Mouse (Mus musculus): Measurements from ENCODE around the gene Josd1. TPM values are rescaled to one million over a fixed set of nuclear protein-coding genes. Genes with fewer than 3 reads are reported as not detected.
"Not testable (repeated sequence)": the region's sequence is repeated elsewhere in the genome, so short reads cannot be mapped to it uniquely, and the experiment has no call there.

Gene Josd1
- polyA plus RNA-seq, 1 experiment = not detected

DNA sequence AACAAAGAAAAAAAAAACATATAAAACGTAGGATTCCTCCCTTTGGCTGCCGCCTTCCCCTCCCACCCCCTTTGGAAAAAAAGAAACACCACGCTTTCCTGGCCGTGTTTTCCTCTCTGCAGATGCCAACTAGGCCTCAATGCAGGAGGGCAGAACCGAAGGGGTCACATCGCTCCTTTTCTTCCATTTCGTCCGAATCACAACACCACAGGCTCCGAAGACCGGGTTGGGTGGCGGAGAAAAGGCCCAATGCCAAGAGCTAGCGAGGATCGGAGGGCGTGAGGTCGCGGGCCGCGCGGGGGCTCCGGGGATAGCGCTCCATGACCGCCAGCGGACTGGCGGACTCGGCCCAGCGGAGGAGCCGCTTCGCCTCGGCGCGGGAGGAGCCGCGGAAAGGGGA lies 544 bp downstream of the Josd1 start:
- Histone ChIP-seq H3K4me1 (ENCODE audit: control insufficient read depth, insufficient read depth, low read length) (peaks cover 17% of the 10 kb centered on the region), H3K27ac (ENCODE audit: insufficient read depth, low read depth, low read length) (peak overlapping the region; percentile 87), H3K4me3 (ENCODE audit: insufficient read depth, low read depth, low read length) (peak overlapping the region; percentile 80)
- TF ChIP-seq POLR2A (IDR thresholded peaks at IDR 0.05; ENCODE audit: insufficient read depth, low read depth, low read length) (no peak), CTCF (IDR thresholded peaks at IDR 0.05; ENCODE audit: insufficient read depth, low read depth, low read length) (no peak)
- WGBS = under 1% methylated on average over 33 of the region's 33 CpGs

DNA sequence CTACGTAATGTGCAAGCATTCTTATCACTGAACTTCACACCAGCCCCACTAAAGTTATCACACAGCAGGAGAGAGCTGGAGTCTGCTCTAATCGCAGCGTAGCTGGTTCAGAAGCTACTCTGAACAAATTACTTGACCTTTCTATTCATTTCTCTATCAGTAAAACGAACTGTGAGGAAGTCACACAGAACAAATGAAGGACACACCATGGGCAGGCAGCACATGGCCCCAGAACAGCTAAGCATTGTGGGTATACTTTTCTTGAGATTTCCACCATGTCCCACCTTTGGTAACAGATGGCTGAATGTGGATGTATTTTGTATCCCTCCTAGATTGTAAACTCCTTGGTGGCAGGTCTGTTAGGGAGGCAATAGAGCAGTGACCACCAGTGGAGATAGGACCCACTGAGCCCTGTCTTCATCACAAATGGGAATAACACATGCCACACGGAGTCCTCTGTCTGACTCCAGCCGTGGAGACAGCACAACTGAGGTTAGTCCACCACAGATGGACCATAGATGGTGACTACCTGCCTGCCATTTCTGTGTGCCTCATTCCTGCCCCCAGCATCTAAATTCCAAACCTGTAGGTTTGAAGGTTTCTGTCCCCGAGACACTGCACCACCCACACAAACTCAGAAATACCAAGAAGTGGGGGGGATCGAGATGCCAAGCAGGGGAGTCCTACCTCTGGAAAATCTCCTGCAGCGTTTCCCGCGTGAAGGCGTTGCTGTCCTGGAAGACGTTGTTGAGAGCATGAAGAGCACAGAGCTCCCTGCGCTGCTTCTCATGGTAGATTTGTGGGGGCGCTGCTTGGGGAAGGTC lies 1.5 kb downstream of the Josd1 start:
- WGBS = 4% methylated on average over 15 of the region's 15 CpGs
- Histone ChIP-seq H3K4me1 (ENCODE audit: control insufficient read depth, insufficient read depth, low read length) (peaks cover 16% of the 10 kb centered on the region), H3K4me3 (ENCODE audit: insufficient read depth, low read depth, low read length) (peak overlapping the region; percentile 80), H3K27ac (ENCODE audit: insufficient read depth, low read depth, low read length) (no peak overlapping the region)
- TF ChIP-seq POLR2A (IDR thresholded peaks at IDR 0.05; ENCODE audit: insufficient read depth, low read depth, low read length) = no peak

DNA sequence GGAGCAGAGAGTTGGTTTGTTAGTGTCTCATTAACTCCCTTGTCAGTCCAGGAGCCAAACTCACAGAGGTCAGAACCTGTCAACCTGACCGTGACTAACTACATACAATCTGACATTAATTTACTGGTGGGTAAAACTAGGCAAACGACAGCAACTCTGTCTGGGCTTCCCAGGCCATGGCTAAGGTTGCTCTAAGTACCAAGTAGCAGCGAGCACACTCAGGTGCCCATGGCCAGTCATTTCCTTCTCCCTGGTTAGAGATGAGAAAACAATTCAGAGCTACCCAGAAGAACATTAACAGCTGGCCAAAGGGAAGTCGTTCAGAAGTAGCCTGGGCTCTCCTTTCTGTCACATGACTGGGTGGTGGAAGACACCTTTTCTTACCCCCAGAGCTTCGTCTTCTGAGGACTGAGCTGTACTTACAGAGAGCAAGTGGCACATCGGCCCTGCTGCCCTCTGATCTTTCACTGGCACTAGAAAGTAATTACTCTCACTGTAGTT lies 2.5 kb downstream of the Josd1 start:
- peaks cover 17% of the 10 kb centered on the region for H3K4me1 ChIP-seq (ENCODE audit: control insufficient read depth, insufficient read depth, low read length)

DNA sequence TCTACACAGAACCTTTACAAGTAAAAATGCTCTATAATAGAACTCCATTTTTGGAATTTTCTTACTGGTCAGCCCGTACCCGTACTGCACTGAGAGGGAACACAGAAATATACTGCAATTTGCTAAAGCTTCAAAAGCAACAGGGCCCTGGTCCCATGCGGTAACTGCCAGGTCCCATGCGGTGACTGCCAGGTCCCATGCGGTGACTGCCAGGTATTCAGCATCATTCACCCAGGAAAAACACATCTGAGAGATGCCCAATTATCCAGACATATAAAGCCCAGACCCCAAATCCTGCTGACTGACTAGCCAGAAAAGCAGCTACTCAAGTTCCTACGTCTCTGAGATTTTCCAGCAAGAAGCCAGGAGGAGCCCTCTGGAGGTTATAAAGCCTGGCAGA lies 3.1 kb downstream of the Josd1 start:
- Histone ChIP-seq H3K27ac (ENCODE audit: insufficient read depth, low read depth, low read length) (no peak overlapping the region), H3K4me1 (ENCODE audit: control insufficient read depth, insufficient read depth, low read length) (peaks cover 17% of the 10 kb centered on the region), H3K4me3 (ENCODE audit: insufficient read depth, low read depth, low read length) (peak overlapping the region; percentile 42)
- TF ChIP-seq POLR2A (IDR thresholded peaks at IDR 0.05; ENCODE audit: insufficient read depth, low read depth, low read length) (no peak), CTCF (IDR thresholded peaks at IDR 0.05; ENCODE audit: insufficient read depth, low read depth, low read length) (no peak)
- 29% methylated on average over 6 of the region's 6 CpGs for WGBS

More for the DNA sequence above, 2.5 kb downstream of the Josd1 start:
- Histone ChIP-seq H3K4me3 (ENCODE audit: insufficient read depth, low read depth, low read length) (peak overlapping the region; percentile 42), H3K27ac (ENCODE audit: insufficient read depth, low read depth, low read length) (no peak overlapping the region)
- TF ChIP-seq POLR2A (IDR thresholded peaks at IDR 0.05; ENCODE audit: insufficient read depth, low read depth, low read length) = no peak
- WGBS = 13% methylated on average over 6 of the region's 6 CpGs

DNA sequence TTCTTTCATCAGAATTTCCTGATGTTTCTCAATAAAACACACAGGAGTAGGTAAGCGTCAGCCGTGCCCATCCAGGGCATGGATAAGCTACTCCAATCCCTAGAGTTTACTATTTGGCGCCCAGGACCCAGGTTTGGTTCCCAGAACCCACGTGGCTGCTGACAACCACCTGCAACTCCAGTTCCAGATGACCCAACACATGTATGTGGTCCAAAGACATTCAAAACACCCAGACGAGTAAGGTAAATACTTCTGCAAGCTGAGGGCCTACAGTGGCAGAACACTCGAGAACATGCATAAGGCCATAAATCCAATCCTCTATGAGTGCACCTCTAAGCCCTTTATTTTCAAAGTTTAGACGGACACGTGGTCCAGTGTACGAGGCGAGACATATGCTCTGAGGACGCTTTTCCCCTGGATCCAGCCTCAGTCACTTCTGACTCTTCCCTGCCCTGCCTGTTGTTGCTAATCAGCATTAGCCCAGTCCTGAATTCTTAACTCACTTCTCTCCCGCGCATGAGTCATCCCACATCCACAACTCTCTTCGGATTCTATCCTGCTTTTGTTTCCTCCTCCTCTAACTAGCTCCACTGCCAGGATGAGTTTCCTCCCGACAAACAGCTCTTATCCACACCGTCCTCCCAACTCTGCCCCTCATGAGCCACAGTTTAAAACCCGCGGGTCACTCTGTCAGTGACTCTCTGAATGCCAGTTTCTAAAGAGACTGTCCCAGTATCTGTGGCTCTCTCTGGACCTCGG lies 3.8 kb downstream of the Josd1 start:
- WGBS = 37% methylated on average over 19 of the region's 19 CpGs
- no peak for TF ChIP-seq POLR2A (IDR thresholded peaks at IDR 0.05; ENCODE audit: insufficient read depth, low read depth, low read length)
- Histone ChIP-seq H3K27ac (ENCODE audit: insufficient read depth, low read depth, low read length) (no peak overlapping the region), H3K4me1 (ENCODE audit: control insufficient read depth, insufficient read depth, low read length) (peaks cover 17% of the 10 kb centered on the region), H3K4me3 (ENCODE audit: insufficient read depth, low read depth, low read length) (peak overlapping the region; percentile 42)

DNA sequence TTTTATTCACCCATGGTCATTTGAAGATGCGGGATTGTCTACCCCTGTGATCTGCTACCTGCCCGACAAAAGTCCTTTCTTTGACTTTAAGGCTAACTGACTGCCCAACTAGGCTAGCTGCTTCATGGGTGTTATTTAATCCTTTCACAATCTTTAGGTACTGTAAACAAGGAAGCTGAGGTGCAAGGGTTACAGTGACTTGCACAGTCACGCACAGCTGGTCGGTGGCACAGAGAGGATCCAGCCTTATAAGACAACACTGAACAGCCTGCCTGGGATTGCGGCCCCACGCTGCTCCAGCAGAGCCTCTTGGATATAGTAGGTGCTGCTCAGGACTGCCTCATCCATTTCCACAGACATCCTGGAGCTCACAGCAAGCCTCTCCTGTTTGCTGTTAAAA lies 4.6 kb downstream of the Josd1 start:
- Histone ChIP-seq H3K4me1 (ENCODE audit: control insufficient read depth, insufficient read depth, low read length) (peaks cover 17% of the 10 kb centered on the region), H3K4me3 (ENCODE audit: insufficient read depth, low read depth, low read length) (no peak overlapping the region), H3K27ac (ENCODE audit: insufficient read depth, low read depth, low read length) (no peak overlapping the region)
- TF ChIP-seq POLR2A (IDR thresholded peaks at IDR 0.05; ENCODE audit: insufficient read depth, low read depth, low read length) = no peak
- no peak for TF ChIP-seq CTCF (IDR thresholded peaks at IDR 0.05; ENCODE audit: insufficient read depth, low read depth, low read length)
- 59% methylated on average over 6 of the region's 6 CpGs for WGBS

DNA sequence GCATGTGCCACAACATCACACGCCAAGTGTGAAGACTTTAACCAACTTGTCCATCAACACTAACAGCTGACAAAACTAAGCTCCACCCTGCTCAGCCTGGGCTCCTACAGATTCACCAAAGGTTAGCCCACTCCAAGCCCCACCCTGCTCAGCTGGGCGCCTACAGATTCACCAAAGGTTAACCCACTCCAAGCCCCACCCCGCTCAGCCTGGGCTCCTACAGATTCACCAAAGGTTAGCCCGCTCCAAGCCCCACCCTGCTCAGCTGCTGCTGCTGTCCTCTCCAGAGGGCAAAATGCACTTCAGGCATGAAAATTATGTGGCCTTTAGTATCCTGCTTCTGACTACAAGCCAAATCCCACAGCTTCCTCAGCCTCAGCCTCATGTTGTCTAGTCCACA lies 5.7 kb downstream of the Josd1 start:
- H3K4me3 ChIP-seq (ENCODE audit: insufficient read depth, low read depth, low read length) = no peak overlapping the region
- WGBS = 94% methylated on average over 4 of the region's 4 CpGs
- H3K27ac ChIP-seq (ENCODE audit: insufficient read depth, low read depth, low read length) = no peak overlapping the region
- peaks cover 17% of the 10 kb centered on the region for H3K4me1 ChIP-seq (ENCODE audit: control insufficient read depth, insufficient read depth, low read length)
- TF ChIP-seq POLR2A (IDR thresholded peaks at IDR 0.05; ENCODE audit: insufficient read depth, low read depth, low read length) = no peak
- no peak for TF ChIP-seq CTCF (IDR thresholded peaks at IDR 0.05; ENCODE audit: insufficient read depth, low read depth, low read length)

DNA sequence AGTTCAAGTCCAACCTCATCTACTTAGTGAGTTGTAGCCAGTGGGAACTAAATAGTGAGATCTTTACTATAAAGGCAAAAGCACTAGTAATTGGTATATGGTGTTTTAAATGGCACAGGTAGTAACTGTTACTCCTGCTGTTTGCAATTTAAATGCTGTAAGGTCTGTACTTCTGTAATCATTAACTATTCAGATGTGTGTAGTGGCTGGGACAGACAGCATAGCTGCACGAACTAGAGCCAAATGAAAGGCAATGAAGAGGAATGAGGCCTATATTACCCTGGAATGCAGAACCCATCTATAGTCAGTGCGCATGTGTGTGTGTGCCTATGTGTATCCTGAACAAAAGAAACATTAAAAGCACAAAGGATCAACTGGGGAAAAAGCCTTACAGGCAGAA lies 9.8 kb downstream of the Josd1 start:
- peaks cover 5% of the 10 kb centered on the region for H3K4me1 ChIP-seq (ENCODE audit: control insufficient read depth, insufficient read depth, low read length)
- H3K27ac ChIP-seq (ENCODE audit: insufficient read depth, low read depth, low read length) = no peak overlapping the region
- TF ChIP-seq POLR2A (IDR thresholded peaks at IDR 0.05; ENCODE audit: insufficient read depth, low read depth, low read length) = no peak
- no peak for TF ChIP-seq CTCF (IDR thresholded peaks at IDR 0.05; ENCODE audit: insufficient read depth, low read depth, low read length)
- 78% methylated on average over 2 of the region's 2 CpGs for WGBS
- H3K4me3 ChIP-seq (ENCODE audit: insufficient read depth, low read depth, low read length) = no peak overlapping the region

DNA sequence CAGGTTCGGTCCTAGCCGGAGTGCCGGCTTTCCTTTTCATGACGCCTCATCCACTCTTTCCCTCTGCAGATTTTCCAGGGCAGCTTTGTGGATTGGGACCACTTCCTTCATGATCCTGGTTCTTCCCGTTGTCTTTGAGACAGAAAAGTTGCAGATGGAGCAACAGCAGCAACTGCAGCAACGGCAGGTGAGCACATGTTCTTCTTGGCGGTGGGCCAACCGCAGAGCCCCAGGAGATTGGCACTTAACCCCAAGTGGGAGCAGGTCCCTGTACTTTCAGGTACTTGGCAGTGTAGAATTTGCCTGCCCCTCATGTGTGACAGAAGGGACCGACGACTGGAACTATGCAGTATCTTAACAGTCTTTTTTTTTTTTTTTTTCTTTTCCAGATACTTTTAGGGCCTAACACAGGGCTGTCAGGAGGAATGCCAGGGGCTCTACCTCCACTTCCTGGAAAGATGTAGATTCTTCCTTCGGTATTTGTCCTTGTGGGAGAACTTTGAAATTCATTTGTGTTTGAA lies 15.8 kb downstream of the Josd1 start:
- peaks cover 11% of the 10 kb centered on the region for H3K4me1 ChIP-seq (ENCODE audit: control insufficient read depth, insufficient read depth, low read length)
- peak overlapping the region; percentile 22; the same call in 1 of the 2 replicates for H3K4me3 ChIP-seq (ENCODE audit: insufficient read depth, low read depth, low read length)
- not testable (repeated sequence) for H3K27ac ChIP-seq (ENCODE audit: insufficient read depth, low read depth, low read length)
- WGBS = 74% methylated on average over 11 of the region's 11 CpGs

Measured in olfactory bulb, adult 2 months (tissue).